Mouse (Mus musculus): ENCODE measurements around the gene Spp1. TPM values are rescaled to one million over a fixed set of nuclear protein-coding genes. Genes with fewer than 3 reads are reported as not detected.
A peak's percentile ranks its signal among the peaks of the same experiment; 100 is the strongest.
"Not testable (repeated sequence)": the region's sequence is repeated elsewhere in the genome, so short reads cannot be mapped to it uniquely, and the experiment has no call there.

The Spp1 gene
- total RNA-seq, 2 experiments from 2014 or later = 0.45 to 0.61 TPM

- no peak for DNase-seq
These were observed 1.6 kb downstream of the Spp1 start for GRCm38 (mm10) chr5:104436406-104437076.

- DNase-seq = no peak
These were observed 7.5 kb downstream of the Spp1 start for GRCm38 (mm10) chr5:104442396-104442795.

- DNase-seq = no peak
These were observed 7.9 kb downstream of the Spp1 start for GRCm38 (mm10) chr5:104442850-104443249.

- DNase-seq = peak; percentile 68
These were observed 11.2 kb downstream of the Spp1 start for GRCm38 (mm10) chr5:104446156-104446555.

- DNase-seq = not testable (repeated sequence)
These were observed 13.4 kb downstream of the Spp1 start for GRCm38 (mm10) chr5:104448346-104448745.

GRCm38 (mm10) chr5:104449491-104449890 is 14.6 kb downstream of the Spp1 start:
- DNase-seq = no peak

GRCm38 (mm10) chr5:104453075-104453474 is 18.2 kb downstream of the Spp1 start:
- DNase-seq = no peak

- DNase-seq = no peak
These were observed 19.6 kb downstream of the Spp1 start for GRCm38 (mm10) chr5:104454564-104454963.

- peak; percentile 83 for DNase-seq
These were observed 24.2 kb downstream of the Spp1 start, which contains the start of gene Pkd2 for GRCm38 (mm10) chr5:104458832-104459705. Gene Pkd2, plus strand, starts transcription at chr5:104459450.

- peak; percentile 68 for DNase-seq
These were observed 25.0 kb downstream of the Spp1 start for GRCm38 (mm10) chr5:104459706-104460455.

- peak; percentile 20 for DNase-seq
These were observed 25.5 kb downstream of the Spp1 start for GRCm38 (mm10) chr5:104460456-104460838.

GRCm38 (mm10) chr5:104460856-104461255 is 25.9 kb downstream of the Spp1 start:
- DNase-seq = no peak

- DNase-seq = no peak
These were observed 30.4 kb downstream of the Spp1 start for GRCm38 (mm10) chr5:104465279-104465678.

- DNase-seq = peak; percentile 79
These were observed 30.8 kb downstream of the Spp1 start for GRCm38 (mm10) chr5:104465731-104466130.

- DNase-seq = no peak
These were observed 31.9 kb downstream of the Spp1 start for GRCm38 (mm10) chr5:104466816-104467215.

- DNase-seq = no peak
These were observed 33.7 kb downstream of the Spp1 start for GRCm38 (mm10) chr5:104468586-104468985.

GRCm38 (mm10) chr5:104470981-104471391 is 36.1 kb downstream of the Spp1 start:
- DNase-seq = no peak

- DNase-seq = peak; percentile 13
These were observed 37.5 kb downstream of the Spp1 start for GRCm38 (mm10) chr5:104472371-104472770.

- no peak for DNase-seq
These were observed 45.4 kb downstream of the Spp1 start for GRCm38 (mm10) chr5:104480367-104480766.

GRCm38 (mm10) chr5:104482856-104483255 is 47.9 kb downstream of the Spp1 start:
- DNase-seq = no peak
